Mouse (Mus musculus) MEL (cell line): ENCODE measurements at regions not wholly inside any gene's neighbourhood (a gene's known extent, or its start where the extent isn't known, plus 50 kb on each side); places are given as distances from the start of the nearest gene placed in this dataset.

Source experiments
- DNase-seq: peaks from one replicate; pipeline ENCODE4 v3.0.0; 2011; ENCODE audit warnings: low read depth, low spot score
- H3K27ac ChIP-seq: 2 replicates; pipeline ENCODE4 v1.5.1; 2012; ENCODE audit warnings: low read depth, mild to moderate bottlenecking, control low read depth, low read length, moderate library complexity; ENCODE audit not compliant: control insufficient read depth
- H3K27me3 ChIP-seq, 2 experiments: fragments of 150-350 bp in 1 of 2; sonication (generic) in 1 of 2; 2 replicates each; pipeline ENCODE4 v1.6.1; 2012; ENCODE audit warnings: low read length in 2 of 2, mild to moderate bottlenecking in 2 of 2, improper control_type of control experiment in 1 of 2, moderate library complexity in 1 of 2; ENCODE audit not compliant: insufficient read depth in 2 of 2, control insufficient read depth in 1 of 2
- H3K36me3 ChIP-seq, 2 experiments: 2 replicates each; pipeline ENCODE4 v1.6.1; 2012 to 2014; ENCODE audit warnings: low read length in 2 of 2, improper control_type of control experiment in 1 of 2, inconsistent platforms in 1 of 2, mild to moderate bottlenecking in 1 of 2; ENCODE audit not compliant: insufficient read depth in 2 of 2, control insufficient read depth in 1 of 2
- H3K4me1 ChIP-seq, 2 experiments: fragments of 150-350 bp in 1 of 2; sonication (generic) in 1 of 2; 2 replicates each; pipeline ENCODE4 v1.6.1; 2012; ENCODE audit warnings: low read length in 2 of 2, improper control_type of control experiment in 1 of 2, mild to moderate bottlenecking in 1 of 2; ENCODE audit not compliant: insufficient read depth in 2 of 2, control insufficient read depth in 1 of 2
- H3K4me3 ChIP-seq, 2 experiments: fragments of 150-350 bp in 1 of 2; sonication (generic) in 1 of 2; 2 replicates each; pipeline ENCODE4 v1.5.1; 2012; ENCODE audit warnings: low read depth in 2 of 2, low read length in 2 of 2, mild to moderate bottlenecking in 2 of 2, moderate library complexity in 2 of 2, control low read depth in 1 of 2, improper control_type of control experiment in 1 of 2; ENCODE audit not compliant: control insufficient read depth in 1 of 2, insufficient read depth in 1 of 2
- H3K79me2 ChIP-seq: 2 replicates; pipeline ENCODE4 v1.6.1; 2012; ENCODE audit warnings: mild to moderate bottlenecking, low read length, moderate library complexity; ENCODE audit not compliant: control insufficient read depth, poor library complexity, insufficient read depth
- H3K9ac ChIP-seq: 2 replicates; pipeline ENCODE4 v1.6.1; 2012; ENCODE audit warnings: low read depth, mild to moderate bottlenecking, control low read depth, low read length, moderate library complexity; ENCODE audit not compliant: control insufficient read depth, poor library complexity, severe bottlenecking
- H3K9me3 ChIP-seq: fragments of 150-350 bp; sonication (generic); replicated peaks from 2 replicates; pipeline ENCODE4 v1.6.1; 2012; ENCODE audit warnings: mild to moderate bottlenecking, low read length, improper control_type of control experiment, moderate library complexity; ENCODE audit not compliant: insufficient read depth
- EP300 ChIP-seq, 2 experiments: IDR thresholded peaks; 2 replicates each; pipeline ENCODE4 v1.6.1; 2011; ENCODE audit warnings: improper control_type of control experiment in 2 of 2, low read length in 2 of 2, low read depth in 1 of 2, mild to moderate bottlenecking in 1 of 2
- GATA1 ChIP-seq: IDR thresholded peaks from 2 replicates; pipeline ENCODE4 v1.6.1; 2011; ENCODE audit warnings: low read depth, low read length, improper control_type of control experiment
- KAT2A ChIP-seq: conservative IDR thresholded peaks from 2 replicates; pipeline ENCODE4 v1.6.1; 2012; ENCODE audit warnings: low read depth, low read length, improper control_type of control experiment, inconsistent platforms
- MAFK ChIP-seq: IDR thresholded peaks from 2 replicates; pipeline ENCODE4 v1.6.1; 2011; ENCODE audit warnings: low read depth, mild to moderate bottlenecking, low read length, improper control_type of control experiment, borderline replicate concordance
- MYB ChIP-seq: IDR thresholded peaks from 2 replicates; pipeline ENCODE4 v1.6.1; 2011; ENCODE audit warnings: mild to moderate bottlenecking, low read depth, low read length, improper control_type of control experiment
- MYC ChIP-seq: IDR thresholded peaks from 2 replicates; pipeline ENCODE4 v1.6.1; 2011; ENCODE audit warnings: low read depth, mild to moderate bottlenecking, low read length, improper control_type of control experiment, moderate library complexity
- NRF1 ChIP-seq: IDR thresholded peaks from 2 replicates; pipeline ENCODE4 v1.6.1; 2014; ENCODE audit warnings: low read depth, mild to moderate bottlenecking, inconsistent platforms, low read length, improper control_type of control experiment, moderate library complexity; ENCODE audit not compliant: poor library complexity, insufficient read depth, severe bottlenecking
- SMC3 ChIP-seq: IDR thresholded peaks from 2 replicates; pipeline ENCODE4 v1.6.1; 2011; ENCODE audit warnings: low read depth, low read length, improper control_type of control experiment
- USF1 ChIP-seq: IDR thresholded peaks from 2 replicates; pipeline ENCODE4 v1.6.1; 2014; ENCODE audit warnings: low read depth, mild to moderate bottlenecking, inconsistent platforms, low read length, improper control_type of control experiment, moderate library complexity

GRCm38 (mm10) chr12:26532076-26532475 is 63.1 kb downstream of the Cmpk2 start:
- TF ChIP-seq SMC3 = no peak
- no peak for TF ChIP-seq MAFK
- TF ChIP-seq NRF1 = no peak
- TF ChIP-seq KAT2A = no peak
- no peak for TF ChIP-seq EP300 (IDR thresholded peaks at IDR 0.05; ENCODE audit: low read depth in 1 of 2, low read length in 2 of 2)
- TF ChIP-seq GATA1 = no peak
- no peak for TF ChIP-seq MYB
- no peak for TF ChIP-seq MYC
- TF ChIP-seq USF1 = no peak

More at GRCm38 (mm10) chr12:26532076-26532475, 63.1 kb downstream of the Cmpk2 start:
- Histone ChIP-seq H3K27me3 (no peaks in the 10 kb centered on the region), H3K9me3 (no peaks in the 10 kb centered on the region), H3K9ac (no peak overlapping the region), H3K79me2 (no peaks in the 10 kb centered on the region), H3K4me3 (no peak overlapping the region), H3K27ac (no peak overlapping the region), H3K36me3 (no peaks in the 10 kb centered on the region), H3K4me1 (no peaks in the 10 kb centered on the region)
- no peak for DNase-seq
